Mouse (Mus musculus): ENCODE measurements around the gene Etl4. TPM values are rescaled to one million over a fixed set of nuclear protein-coding genes. Genes with fewer than 3 reads are reported as not detected.
A peak's percentile ranks its signal among the peaks of the same experiment; 100 is the strongest.

Etl4 gene
- polyA plus RNA-seq, 1 experiment from 2014 or later = 3.8 TPM

DNA sequence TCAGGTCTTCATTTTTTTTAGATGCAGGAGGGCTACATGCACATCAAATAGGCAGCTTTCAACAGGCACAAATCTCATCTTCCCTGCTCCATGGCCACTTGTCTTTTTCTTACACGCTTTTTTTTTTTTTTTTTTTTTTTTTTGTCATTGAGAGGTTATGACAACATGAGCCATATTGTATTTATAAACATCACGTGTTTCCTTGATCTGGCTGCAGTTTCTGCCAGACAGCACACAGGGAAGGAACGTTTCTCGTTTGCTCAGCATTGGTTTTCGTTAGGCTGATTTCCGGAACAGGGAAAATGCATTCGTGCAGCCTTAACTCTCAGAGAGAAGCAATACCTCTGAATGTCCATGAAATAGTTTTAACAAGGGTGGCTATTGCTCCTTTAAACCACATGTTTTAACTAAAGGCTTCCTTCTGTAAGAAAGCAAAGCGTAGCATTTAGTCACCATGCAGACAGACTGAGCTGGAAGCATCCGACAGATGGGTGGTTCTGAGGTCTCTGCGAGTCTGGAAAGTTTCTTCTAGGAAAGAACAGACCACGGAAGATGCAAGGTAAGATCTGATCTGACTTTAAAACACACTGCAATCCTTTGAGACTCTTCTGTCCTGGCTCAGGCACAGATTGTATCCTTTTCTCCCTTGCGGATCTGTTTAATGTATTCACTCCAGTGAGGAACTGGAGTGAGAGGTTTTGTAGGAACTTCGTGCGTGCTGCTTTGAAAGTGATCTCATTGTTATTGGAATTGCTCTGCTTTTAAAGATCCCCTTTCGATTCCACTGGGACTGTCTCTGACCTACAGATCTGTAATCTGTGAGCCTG, 812.8 kb downstream of the Etl4 start:
- H3K27ac ChIP-seq = no peak overlapping the region
- 25% methylated on average over 15 of the region's 15 CpGs for WGBS
- no peak overlapping the region; the same call in 1 of the 2 replicates for H3K9ac ChIP-seq (replicated peaks)
- no peak for ATAC-seq
- peaks cover 11% of the 10 kb centered on the region for H3K4me1 ChIP-seq (replicated peaks)
- H3K36me3 ChIP-seq = no peaks in the 10 kb centered on the region
- no peak overlapping the region for H3K4me3 ChIP-seq (replicated peaks)
- no peaks in the 10 kb centered on the region for H3K9me3 ChIP-seq
- H3K4me2 ChIP-seq (replicated peaks) = peak overlapping the region; percentile 34
- H3K27me3 ChIP-seq = no peaks in the 10 kb centered on the region

- Histone ChIP-seq H3K4me3 (replicated peaks) (no peak overlapping the region), H3K9me3 (no peaks in the 10 kb centered on the region), H3K4me2 (replicated peaks) (no peak overlapping the region), H3K36me3 (no peaks in the 10 kb centered on the region), H3K9ac (replicated peaks) (no peak overlapping the region), H3K4me1 (replicated peaks) (peaks cover 11% of the 10 kb centered on the region), H3K27me3 (no peaks in the 10 kb centered on the region), H3K27ac (no peak overlapping the region)
- WGBS = 42% methylated on average over 2 of the region's 2 CpGs
- ATAC-seq = no peak
Observed at GRCm38 (mm10) chr2:20723990-20724745, 814.6 kb downstream of the Etl4 start.

GRCm38 (mm10) chr2:20726974-20727373, 817.4 kb downstream of the Etl4 start:
- Histone ChIP-seq H3K36me3 (no peaks in the 10 kb centered on the region), H3K4me3 (replicated peaks) (no peak overlapping the region), H3K27ac (no peak overlapping the region), H3K9me3 (no peaks in the 10 kb centered on the region), H3K9ac (replicated peaks) (no peak overlapping the region), H3K27me3 (no peaks in the 10 kb centered on the region), H3K4me1 (replicated peaks) (peaks cover 11% of the 10 kb centered on the region), H3K4me2 (replicated peaks) (no peak overlapping the region)
- no peak for ATAC-seq
- WGBS = 52% methylated on average over 2 of the region's 2 CpGs

GRCm38 (mm10) chr2:20727752-20728438, 818.3 kb downstream of the Etl4 start:
- peaks cover 4% of the 10 kb centered on the region for H3K4me1 ChIP-seq (replicated peaks)
- no peak overlapping the region for H3K27ac ChIP-seq
- H3K27me3 ChIP-seq = no peaks in the 10 kb centered on the region
- no peak overlapping the region for H3K4me2 ChIP-seq (replicated peaks)
- ATAC-seq = no peak
- WGBS = 95% methylated on average over 6 of the region's 6 CpGs
- no peak overlapping the region for H3K4me3 ChIP-seq (replicated peaks)
- no peaks in the 10 kb centered on the region for H3K36me3 ChIP-seq
- no peak overlapping the region for H3K9ac ChIP-seq (replicated peaks)
- H3K9me3 ChIP-seq = no peaks in the 10 kb centered on the region

GRCm38 (mm10) chr2:20735444-20735843, 825.9 kb downstream of the Etl4 start:
- H3K9me3 ChIP-seq = no peaks in the 10 kb centered on the region
- H3K4me3 ChIP-seq (replicated peaks) = no peak overlapping the region
- H3K27me3 ChIP-seq = no peaks in the 10 kb centered on the region
- H3K4me1 ChIP-seq (replicated peaks) = no peaks in the 10 kb centered on the region
- 34% methylated on average over 3 of the region's 3 CpGs for WGBS
- no peak overlapping the region for H3K27ac ChIP-seq
- H3K4me2 ChIP-seq (replicated peaks) = no peak overlapping the region
- peak; percentile 11; the same call in 1 of the 2 replicates for ATAC-seq
- H3K9ac ChIP-seq (replicated peaks) = no peak overlapping the region
- no peaks in the 10 kb centered on the region for H3K36me3 ChIP-seq

GRCm38 (mm10) chr2:20736324-20737015, 826.9 kb downstream of the Etl4 start:
- no peak overlapping the region for H3K4me3 ChIP-seq (replicated peaks)
- H3K9me3 ChIP-seq = no peaks in the 10 kb centered on the region
- no peaks in the 10 kb centered on the region for H3K36me3 ChIP-seq
- H3K9ac ChIP-seq (replicated peaks) = no peak overlapping the region
- H3K4me2 ChIP-seq (replicated peaks) = no peak overlapping the region
- H3K27me3 ChIP-seq = no peaks in the 10 kb centered on the region
- no peaks in the 10 kb centered on the region for H3K4me1 ChIP-seq (replicated peaks)
- no peak for ATAC-seq
- WGBS = 79% methylated on average over 7 of the region's 7 CpGs
- no peak overlapping the region for H3K27ac ChIP-seq

- H3K4me1 ChIP-seq (replicated peaks) = no peaks in the 10 kb centered on the region
- no peaks in the 10 kb centered on the region for H3K27me3 ChIP-seq
- no peak overlapping the region for H3K27ac ChIP-seq
- no peak for ATAC-seq
- 77% methylated on average over 19 of the region's 19 CpGs for WGBS
- H3K9me3 ChIP-seq = no peaks in the 10 kb centered on the region
- no peak overlapping the region for H3K4me2 ChIP-seq (replicated peaks)
- H3K4me3 ChIP-seq (replicated peaks) = no peak overlapping the region
- no peak overlapping the region for H3K9ac ChIP-seq (replicated peaks)
- H3K36me3 ChIP-seq = no peaks in the 10 kb centered on the region
Observed at GRCm38 (mm10) chr2:20737112-20737808, 827.7 kb downstream of the Etl4 start.

- Histone ChIP-seq H3K4me1 (replicated peaks) (no peaks in the 10 kb centered on the region), H3K36me3 (no peaks in the 10 kb centered on the region), H3K4me3 (replicated peaks) (no peak overlapping the region), H3K9me3 (no peaks in the 10 kb centered on the region), H3K4me2 (replicated peaks) (no peak overlapping the region), H3K27ac (no peak overlapping the region), H3K27me3 (no peaks in the 10 kb centered on the region), H3K9ac (replicated peaks) (no peak overlapping the region)
- 73% methylated on average over 4 of the region's 4 CpGs for WGBS
- ATAC-seq = no peak
Observed at GRCm38 (mm10) chr2:20737837-20738236, 828.3 kb downstream of the Etl4 start.

- no peak overlapping the region for H3K9ac ChIP-seq (replicated peaks)
- H3K4me1 ChIP-seq (replicated peaks) = 0 out of 2 replicates have a peak, but pooled peaks cover 3% of the 10 kb centered on the region
- no peaks in the 10 kb centered on the region for H3K36me3 ChIP-seq
- no peaks in the 10 kb centered on the region for H3K9me3 ChIP-seq
- H3K27me3 ChIP-seq = no peaks in the 10 kb centered on the region
- no peak overlapping the region for H3K4me3 ChIP-seq (replicated peaks)
- no peak overlapping the region for H3K27ac ChIP-seq
- 58% methylated on average over 1 of the region's 1 CpGs for WGBS
- no peak for ATAC-seq
- no peak overlapping the region for H3K4me2 ChIP-seq (replicated peaks)
Observed at GRCm38 (mm10) chr2:20747723-20748122, 838.1 kb downstream of the Etl4 start.

DNA sequence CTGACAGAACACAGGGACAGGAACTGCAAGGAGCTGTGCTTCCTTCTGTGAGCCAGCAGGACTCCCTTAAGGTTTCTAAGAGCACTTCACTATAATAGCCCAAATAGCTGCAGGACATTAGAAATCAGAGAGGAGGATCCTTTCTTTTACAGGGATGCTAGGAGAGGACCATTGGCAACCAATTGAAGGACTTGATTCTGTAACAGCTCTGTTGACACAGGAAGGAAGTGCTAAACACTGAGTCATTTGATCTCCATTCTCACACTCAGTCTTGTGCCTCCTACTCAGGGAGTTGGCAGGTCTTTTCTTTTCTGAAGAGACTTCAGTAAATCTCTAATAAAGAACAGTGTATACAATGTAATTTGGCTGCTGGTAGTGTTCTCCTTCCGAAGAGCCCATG, 838.9 kb downstream of the Etl4 start:
- Histone ChIP-seq H3K9me3 (no peaks in the 10 kb centered on the region), H3K9ac (replicated peaks) (no peak overlapping the region), H3K27ac (no peak overlapping the region), H3K4me3 (replicated peaks) (no peak overlapping the region), H3K27me3 (no peaks in the 10 kb centered on the region), H3K36me3 (no peaks in the 10 kb centered on the region), H3K4me2 (replicated peaks) (no peak overlapping the region), H3K4me1 (replicated peaks) (0 out of 2 replicates have a peak, but pooled peaks cover 3% of the 10 kb centered on the region)
- 73% methylated on average over 1 of the region's 1 CpGs for WGBS
- no peak for ATAC-seq

GRCm38 (mm10) chr2:20749687-20750086, 840.1 kb downstream of the Etl4 start:
- no peak for ATAC-seq
- H3K9me3 ChIP-seq = no peaks in the 10 kb centered on the region
- no peak overlapping the region for H3K9ac ChIP-seq (replicated peaks)
- H3K27ac ChIP-seq = no peak overlapping the region
- 95% methylated on average over 3 of the region's 3 CpGs for WGBS
- 0 out of 2 replicates have a peak, but pooled peaks cover 3% of the 10 kb centered on the region for H3K4me1 ChIP-seq (replicated peaks)
- H3K27me3 ChIP-seq = no peaks in the 10 kb centered on the region
- no peaks in the 10 kb centered on the region for H3K36me3 ChIP-seq
- H3K4me2 ChIP-seq (replicated peaks) = no peak overlapping the region
- H3K4me3 ChIP-seq (replicated peaks) = no peak overlapping the region
